Mouse (Mus musculus) liver, adult 2 months (tissue): ENCODE results near the gene Fam229a. TPM values are rescaled to one million over a fixed set of nuclear protein-coding genes. Genes with fewer than 3 reads are reported as not detected.
"Not testable (repeated sequence)": the region's sequence is repeated elsewhere in the genome, so short reads cannot be mapped to it uniquely, and the experiment has no call there.

ENCODE experiments used
- DNase-seq: peaks from one replicate; pipeline ENCODE4 v3.0.0-alpha.2; 2011; ENCODE audit warnings: low read depth, low spot score; ENCODE audit errors: extremely low read depth
- H3K27ac ChIP-seq: fragments of 200-500 bp; replicated peaks from 2 replicates; pipeline ENCODE4 v1.5.1; 2012; ENCODE audit warnings: low read depth, mild to moderate bottlenecking, control low read depth, inconsistent platforms, low read length; ENCODE audit not compliant: insufficient read depth
- H3K27me3 ChIP-seq: fragments of 200-500 bp; 2 replicates; pipeline ENCODE4 v1.6.1; 2012; ENCODE audit warnings: mild to moderate bottlenecking, moderate library complexity, low read length, inconsistent platforms; ENCODE audit not compliant: control insufficient read depth, insufficient read depth
- H3K36me3 ChIP-seq: fragments of 200-500 bp; 2 replicates; pipeline ENCODE4 v1.6.1; 2012; ENCODE audit warnings: low read length, inconsistent platforms; ENCODE audit not compliant: control insufficient read depth, insufficient read depth
- H3K4me1 ChIP-seq: fragments of 200-500 bp; 2 replicates; pipeline ENCODE4 v1.6.1; 2011; ENCODE audit warnings: low read length; ENCODE audit not compliant: control insufficient read depth, insufficient read depth
- H3K4me3 ChIP-seq: fragments of 200-500 bp; 2 replicates; pipeline ENCODE4 v1.5.1; 2011; ENCODE audit warnings: low read depth, mild to moderate bottlenecking, control low read depth, low read length, moderate library complexity; ENCODE audit not compliant: insufficient read depth
- H3K79me2 ChIP-seq: fragments of 200-500 bp; 2 replicates; pipeline ENCODE4 v1.6.1; 2012; ENCODE audit warnings: inconsistent platforms, mild to moderate bottlenecking, low read length, moderate library complexity; ENCODE audit not compliant: control insufficient read depth, insufficient read depth
- H3K9ac ChIP-seq: fragments of 200-500 bp; 2 replicates; pipeline ENCODE4 v1.6.1; 2012; ENCODE audit warnings: low read depth, mild to moderate bottlenecking, control low read depth, inconsistent platforms, low read length
- CTCF ChIP-seq: fragments of 200-500 bp; IDR thresholded peaks from 2 replicates; pipeline ENCODE4 v1.5.1; 2011; ENCODE audit warnings: low read depth, low read length, control low read depth
- POLR2A ChIP-seq: fragments of 200-500 bp; IDR thresholded peaks from 2 replicates; pipeline ENCODE4 v1.6.1; 2011; ENCODE audit warnings: low read length, control low read depth; ENCODE audit not compliant: insufficient read depth; ENCODE audit errors: extremely low read depth
- WGBS: fragments of 180-500 bp; shearing (Covaris S2); methylation state at CpG from one replicate; pipeline ENCODE4 v1.1.7; 2018; 5-methylcytosine and 5-hydroxymethylcytosine counted together
- polyA plus RNA-seq: library from polyadenylated mRNA; depleted of rRNA; stranded (reverse); fragments of >200 nt; gene quantifications from 2 replicates; pipeline ENCODE4 v1.2.3, GENCODE M21; 2012; rRNA removed
- total RNA-seq: library from RNA; depleted of rRNA; stranded (reverse); fragments of >200 nt; gene quantifications from 2 replicates; pipeline ENCODE4 v1.2.3, GENCODE M21; 2014; rRNA removed

The Fam229a gene
- total and polyA plus RNA-seq, 2 experiments, result 0.38 TPM; not detected in 1

- Histone ChIP-seq H3K27me3 (peaks cover 8% of the 10 kb centered on the region; the same call in 1 of the 2 replicates), H3K79me2 (no peaks in the 10 kb centered on the region), H3K36me3 (peaks cover 36% of the 10 kb centered on the region), H3K4me3 (no peak overlapping the region), H3K27ac (no peak overlapping the region), H3K4me1 (no peaks in the 10 kb centered on the region), H3K9ac (no peak overlapping the region)
- no peak for DNase-seq
- WGBS, result 87% methylated on average over 8 of the region's 8 CpGs
- TF ChIP-seq POLR2A, result no peak
Measured at GRCm38 (mm10) chr4:129518519-129518918, 27.5 kb downstream of the Fam229a start.

- no peaks in the 10 kb centered on the region for H3K79me2 ChIP-seq
- no peak for DNase-seq
- no peaks in the 10 kb centered on the region for H3K4me1 ChIP-seq
- peaks cover 53% of the 10 kb centered on the region for H3K36me3 ChIP-seq
- 89% methylated on average over 5 of the region's 5 CpGs for WGBS
- H3K9ac ChIP-seq, result no peak overlapping the region
- H3K27me3 ChIP-seq, result no peaks in the 10 kb centered on the region
- no peak overlapping the region for H3K27ac ChIP-seq
- H3K4me3 ChIP-seq, result no peak overlapping the region
- TF ChIP-seq POLR2A, result no peak
- no peak for TF ChIP-seq CTCF
Measured at GRCm38 (mm10) chr4:129525338-129525737, 34.3 kb downstream of the Fam229a start.

GRCm38 (mm10) chr4:129525889-129526288, 34.9 kb downstream of the Fam229a start:
- Histone ChIP-seq H3K36me3 (peaks cover 49% of the 10 kb centered on the region), H3K79me2 (no peaks in the 10 kb centered on the region), H3K9ac (no peak overlapping the region), H3K4me3 (no peak overlapping the region), H3K27ac (no peak overlapping the region), H3K4me1 (no peaks in the 10 kb centered on the region), H3K27me3 (no peaks in the 10 kb centered on the region)
- 60% methylated on average over 3 of the region's 3 CpGs for WGBS
- TF ChIP-seq POLR2A (no peak), CTCF (no peak)
- no peak for DNase-seq

GRCm38 (mm10) chr4:129528901-129529300, 37.9 kb downstream of the Fam229a start:
- 64% methylated on average over 6 of the region's 6 CpGs for WGBS
- DNase-seq, result peak; percentile 34
- not testable (repeated sequence) for H3K4me3 ChIP-seq, H3K27me3 ChIP-seq, H3K4me1 ChIP-seq, H3K79me2 ChIP-seq, H3K9ac ChIP-seq, H3K27ac ChIP-seq
- peaks cover 40% of the 10 kb centered on the region for H3K36me3 ChIP-seq

GRCm38 (mm10) chr4:129540012-129540411, 49.0 kb downstream of the Fam229a start:
- H3K4me1 ChIP-seq, result peaks cover 7% of the 10 kb centered on the region
- no peak overlapping the region for H3K4me3 ChIP-seq
- H3K27me3 ChIP-seq, result no peaks in the 10 kb centered on the region
- peaks cover 20% of the 10 kb centered on the region for H3K79me2 ChIP-seq
- H3K36me3 ChIP-seq, result peaks cover 5% of the 10 kb centered on the region; the same call in 1 of the 2 replicates
- peak; percentile 79 for TF ChIP-seq CTCF
- TF ChIP-seq POLR2A, result no peak
- no peak overlapping the region for H3K27ac ChIP-seq
- DNase-seq, result peak; percentile 9
- WGBS, result 88% methylated on average over 6 of the region's 6 CpGs
- H3K9ac ChIP-seq, result no peak overlapping the region

Other genes with a start within 250 kb of the Fam229a start
- 8.9 and 17.9 TPM in 2 replicates for gene C77080, start 229.8 kb upstream of the Fam229a start, total RNA-seq
- gene C77080, start 229.8 kb upstream of the Fam229a start, polyA plus RNA-seq, result 46.6 and 60.7 TPM in 2 replicates
- gene Sync, start 203.6 kb upstream of the Fam229a start, total RNA-seq, result not detected in 2 replicates
- 0.04 and 0.05 TPM in 2 replicates for gene Sync, start 203.6 kb upstream of the Fam229a start, polyA plus RNA-seq
- gene Rbbp4, start 155.8 kb upstream of the Fam229a start, total RNA-seq, result 40.3 and 47.2 TPM in 2 replicates
- gene Rbbp4, start 155.8 kb upstream of the Fam229a start, polyA plus RNA-seq, result 15.1 and 17.2 TPM in 2 replicates
- 24.7 and 32.8 TPM in 2 replicates for gene Zbtb8os, start 155.5 kb upstream of the Fam229a start, total RNA-seq
- 14.7 and 16.7 TPM in 2 replicates for gene Zbtb8os, start 155.5 kb upstream of the Fam229a start, polyA plus RNA-seq
- gene Zbtb8a, start 113.1 kb upstream of the Fam229a start, total RNA-seq, result 1.3 and 1.7 TPM in 2 replicates
- gene Zbtb8a, start 113.1 kb upstream of the Fam229a start, polyA plus RNA-seq, result 1.6 and 1.7 TPM in 2 replicates
- gene Zbtb8b, start 50.3 kb upstream of the Fam229a start, total RNA-seq, result 0.07 TPM in 1 of 2 replicates, not detected in the other
- gene Zbtb8b, start 50.3 kb upstream of the Fam229a start, polyA plus RNA-seq, result 0.04 TPM in 1 of 2 replicates, not detected in the other
- 22.1 and 26.6 TPM in 2 replicates for gene Bsdc1, start 29.6 kb upstream of the Fam229a start, total RNA-seq
- 14.5 and 19.3 TPM in 2 replicates for gene Bsdc1, start 29.6 kb upstream of the Fam229a start, polyA plus RNA-seq
- gene Tssk3, start 168 bp upstream of the Fam229a start, total RNA-seq, result not detected in 2 replicates
- not detected in 2 replicates for gene Tssk3, start 168 bp upstream of the Fam229a start, polyA plus RNA-seq
- 5.3 and 9.9 TPM in 2 replicates for gene Marcksl1, start 22.4 kb downstream of the Fam229a start, total RNA-seq
- 7.7 and 11.1 TPM in 2 replicates for gene Marcksl1, start 22.4 kb downstream of the Fam229a start, polyA plus RNA-seq
- gene Hdac1, start 51.5 kb downstream of the Fam229a start, total RNA-seq, result 16.8 and 20.5 TPM in 2 replicates
- 15.8 and 18.1 TPM in 2 replicates for gene Hdac1, start 51.5 kb downstream of the Fam229a start, polyA plus RNA-seq
- gene Lck, start 82.5 kb downstream of the Fam229a start, total RNA-seq, result 0.92 and 1.1 TPM in 2 replicates
- 1.7 and 1.9 TPM in 2 replicates for gene Lck, start 82.5 kb downstream of the Fam229a start, polyA plus RNA-seq
- 11.8 and 14.4 TPM in 2 replicates for gene Fam167b, start 87.4 kb downstream of the Fam229a start, total RNA-seq
- 17.5 and 20.3 TPM in 2 replicates for gene Fam167b, start 87.4 kb downstream of the Fam229a start, polyA plus RNA-seq
- 170 and 204 TPM in 2 replicates for gene Eif3i, start 109.5 kb downstream of the Fam229a start, total RNA-seq
- 186 and 205 TPM in 2 replicates for gene Eif3i, start 109.5 kb downstream of the Fam229a start, polyA plus RNA-seq
- gene Tmem234, start 109.5 kb downstream of the Fam229a start, total RNA-seq, result 65.6 and 67.5 TPM in 2 replicates
- 75.8 and 93.6 TPM in 2 replicates for gene Tmem234, start 109.5 kb downstream of the Fam229a start, polyA plus RNA-seq
- 0.54 and 1.6 TPM in 2 replicates for gene Dcdc2b, start 123.1 kb downstream of the Fam229a start, total RNA-seq
- 1.3 and 1.4 TPM in 2 replicates for gene Dcdc2b, start 123.1 kb downstream of the Fam229a start, polyA plus RNA-seq
- 10.3 and 11.3 TPM in 2 replicates for gene Iqcc, start 127.9 kb downstream of the Fam229a start, total RNA-seq
- 21.0 and 23.0 TPM in 2 replicates for gene Iqcc, start 127.9 kb downstream of the Fam229a start, polyA plus RNA-seq
- gene Ccdc28b, start 132.8 kb downstream of the Fam229a start, total RNA-seq, result 9.3 and 9.7 TPM in 2 replicates
- 7.2 and 7.6 TPM in 2 replicates for gene Ccdc28b, start 132.8 kb downstream of the Fam229a start, polyA plus RNA-seq
- gene Txlna, start 149.9 kb downstream of the Fam229a start, total RNA-seq, result 8.2 and 10.2 TPM in 2 replicates
- 11.9 and 15.1 TPM in 2 replicates for gene Txlna, start 149.9 kb downstream of the Fam229a start, polyA plus RNA-seq
- gene Kpna6, start 181.6 kb downstream of the Fam229a start, total RNA-seq, result 15.1 and 15.6 TPM in 2 replicates
- 17.4 and 19.4 TPM in 2 replicates for gene Kpna6, start 181.6 kb downstream of the Fam229a start, polyA plus RNA-seq
- gene Tmem39b, start 205.6 kb downstream of the Fam229a start, total RNA-seq, result 1.5 and 1.8 TPM in 2 replicates
- 12.5 and 15.6 TPM in 2 replicates for gene Tmem39b, start 205.6 kb downstream of the Fam229a start, polyA plus RNA-seq